8 mouse cellular contexts compared by ENCODE assay signal in the genomic region with DNA sequence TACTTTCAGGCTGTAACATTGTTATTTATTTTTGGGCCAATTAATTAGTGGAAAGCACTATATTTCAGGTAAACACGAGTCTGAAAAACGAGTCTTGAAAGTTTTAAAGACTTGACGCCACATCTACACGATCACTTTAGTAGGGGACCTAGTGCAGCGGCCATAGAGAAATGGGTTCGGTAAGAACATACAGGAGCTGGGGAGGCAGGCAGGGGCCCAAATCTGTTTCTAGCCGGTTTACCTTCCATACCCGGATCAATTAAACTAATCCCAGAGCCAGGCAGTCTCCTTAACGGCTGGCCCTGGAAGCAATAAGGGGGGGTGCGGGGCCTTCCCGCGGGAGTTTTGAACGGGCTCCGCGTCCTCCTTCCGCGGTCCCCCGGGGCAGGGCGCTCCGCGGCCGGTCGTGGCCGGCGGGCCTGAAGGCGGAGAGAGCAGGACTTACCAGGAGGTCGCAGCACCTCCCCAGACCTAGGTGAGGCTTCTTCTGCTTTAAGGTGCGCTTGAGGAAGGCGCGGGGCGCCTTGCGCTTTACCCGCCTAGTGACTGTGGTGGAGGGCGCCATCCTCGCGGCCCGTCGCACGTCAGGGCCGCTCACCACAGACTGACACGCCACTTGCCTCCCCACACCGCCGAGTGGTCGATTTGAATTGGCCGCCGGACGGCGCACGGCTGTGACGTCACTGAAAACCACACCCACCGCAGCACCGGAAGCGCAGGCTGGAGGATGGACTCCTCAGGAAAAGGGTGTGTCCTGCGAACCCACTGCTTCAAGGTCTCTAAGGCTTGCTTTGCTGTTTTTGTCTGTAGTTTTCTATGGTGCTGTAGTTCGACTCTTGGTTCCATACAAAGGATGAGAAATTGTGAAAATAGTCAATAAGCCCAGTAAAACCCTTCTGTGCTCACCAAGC. TPM values are rescaled to one million over a fixed set of nuclear protein-coding genes. Genes with fewer than 3 reads are reported as not detected.
DNase-seq lines count a peak whose midpoint lies in the region; ATAC-seq and TF ChIP-seq lines count a peak whose summit lies in the region.

Gene Cenpw (minus strand): TSS at position 645 of the 911 bp plus-strand sequence.

- H3K36me3 ChIP-seq in hindbrain, embryonic 10.5 days: peaks cover 19% of the 10 kb centered on the region
- H3K36me3 ChIP-seq in lung, postnatal 0 days (ENCODE audit: insufficient read depth, low read length): no peaks in the 10 kb centered on the region

- peak within 1 kb of the TSS; percentile 94 for H3K27ac ChIP-seq in hindbrain, embryonic 10.5 days
- no peak within 1 kb of the TSS for H3K27ac ChIP-seq in lung, postnatal 0 days (ENCODE audit: low read length)

- H3K4me3 ChIP-seq in hindbrain, embryonic 10.5 days: peak within 1 kb of the TSS; percentile 92
- peak within 1 kb of the TSS; percentile 77 for H3K4me3 ChIP-seq in lung, postnatal 0 days (ENCODE audit: low read depth, low read length)

- peak within 1 kb of the TSS; percentile 93 for H3K4me2 ChIP-seq in lung, postnatal 0 days (replicated peaks; ENCODE audit: low read depth, low read length)

- 1% methylated on average over 55 of the region's 55 CpGs for WGBS in hindbrain, embryonic 10.5 days
- 3% methylated on average over 48 of the region's 55 CpGs for WGBS in lung, postnatal 0 days

- H3K9me3 ChIP-seq in hindbrain, embryonic 10.5 days: no peaks in the 10 kb centered on the region
- H3K9me3 ChIP-seq in lung, postnatal 0 days (ENCODE audit: low read length): no peaks in the 10 kb centered on the region

- peak; percentile 100 for ATAC-seq in frontal cortex, adult (ENCODE audit: low TSS enrichment)
- ATAC-seq in lung, postnatal 0 days: peak; percentile 100

- no peaks in the 10 kb centered on the region for H3K27me3 ChIP-seq in hindbrain, embryonic 10.5 days (ENCODE audit: insufficient read depth, poor library complexity, severe bottlenecking)
- H3K27me3 ChIP-seq in lung, postnatal 0 days (replicated peaks; ENCODE audit: insufficient read depth, low read length): no peaks in the 10 kb centered on the region

- TF ChIP-seq EP300 in lung, postnatal 0 days (IDR thresholded peaks at IDR 0.05): no peak

- H3K4me1 ChIP-seq in hindbrain, embryonic 10.5 days (replicated peaks): peaks cover 11% of the 10 kb centered on the region
- no peaks in the 10 kb centered on the region for H3K4me1 ChIP-seq in lung, postnatal 0 days (ENCODE audit: insufficient read depth, low read depth, low read length)

- peak within 1 kb of the TSS; percentile 63 for H3K9ac ChIP-seq in lung, postnatal 0 days (replicated peaks; ENCODE audit: low read depth)

- DNase-seq in MEL-GATA-1-ER (ENCODE audit: extremely low read depth, low read depth): peak; percentile 83
- peak; percentile 63 for DNase-seq in cerebellum, adult 8-10 months
- peak; percentile 97 for DNase-seq in hindbrain, embryonic 10.5 days (ENCODE audit: low spot score)
- DNase-seq in layer of hippocampus, adult 9-11 months: peak; percentile 67
- peak; percentile 92 for DNase-seq in lung, postnatal 0 days (ENCODE audit: low spot score)
- DNase-seq in ovary, postnatal 14 days (ENCODE audit: low spot score): peak; percentile 91
- peak; percentile 93 for DNase-seq in thymus, postnatal 14 days

- TF ChIP-seq CTCF in lung, postnatal 0 days (IDR thresholded peaks at IDR 0.05): peak; percentile 11; the same call in 1 of the 2 replicates

RNA-seq across cellular contexts. Expression of gene Cenpw, which starts in this region (rescaled TPM):
- polyA plus RNA-seq in hindbrain, embryonic 10.5 days (2016; fragmentation: Nextera tagmentation; extraction: Ambion mirVana): 56.0 and 69.9 TPM in 2 replicates
- polyA plus RNA-seq in lung, postnatal 0 days (2015; fragmentation: Nextera tagmentation; extraction: Ambion mirVana): 6.0 and 7.1 TPM in 2 replicates
